Comparison of ENCODE assay signal across 25 mouse cellular contexts in genomic region chr8:35120612-35121011, GRCm38 (mm10).
DNase-seq lines count a peak whose midpoint lies in the region; ATAC-seq lines count a peak whose summit lies in the region.
"Had no signal": no experiment of that assay in that cellular context is flagged by ENCODE, and none has a peak within 500 bp of the region (broad histone marks: within the 10 kb centered on the region; RNA-seq: fewer than 3 reads in every experiment).

No protein-coding gene starts in this region.

- no peak overlapping the region for H3K27ac ChIP-seq in forebrain, embryonic 11.5 days (ENCODE audit: low read depth, low read length)
- H3K27ac ChIP-seq: embryonic facial prominence, embryonic 15.5 days; forebrain, embryonic 10.5 days; forebrain, embryonic 15.5 days; heart, embryonic 13.5 days; hindbrain, embryonic 12.5 days had no signal

- no peak overlapping the region for H3K4me3 ChIP-seq in forebrain, embryonic 11.5 days (ENCODE audit: low read depth, low read length)
- H3K4me3 ChIP-seq: embryonic facial prominence, embryonic 15.5 days; erythroblast, embryonic 14.5 days; forebrain, embryonic 10.5 days; forebrain, embryonic 15.5 days; heart, embryonic 13.5 days; hindbrain, embryonic 12.5 days had no signal

- DNase-seq in frontal cortex, postnatal 10 days (ENCODE audit: low spot score in 2 of 2), result no peak
- DNase-seq in kidney, adult 9 months, result peak; percentile 19
- no peak for DNase-seq in kidney, postnatal 25 days
- DNase-seq in brain, adult 2 months (ENCODE audit: low read depth, low spot score), result peak; percentile 28
- peak; percentile 5 for DNase-seq in lung, postnatal 14 days
- no peak for DNase-seq in forebrain, embryonic 11.5 days (ENCODE audit: low spot score)
- DNase-seq in cerebellum, postnatal 4 days (ENCODE audit: low spot score in 2 of 2), result no peak
- DNase-seq: adrenal gland, adult 8-10 months; adrenal gland, postnatal 36 days; B cell, adult 2 months; cerebellum, adult 11 months; cerebellum, postnatal 10 days; embryo, embryonic 11 days; gastrocnemius, postnatal 25 days; heart, postnatal 4 days had no signal

- no peak overlapping the region for H3K4me2 ChIP-seq in forebrain, embryonic 11.5 days (ENCODE audit: low read depth, low read length, severe bottlenecking)
- H3K4me2 ChIP-seq: embryonic facial prominence, embryonic 15.5 days; forebrain, embryonic 15.5 days; heart, embryonic 13.5 days; hindbrain, embryonic 12.5 days had no signal

- ATAC-seq in frontal cortex, adult (ENCODE audit: low TSS enrichment), result peak; percentile 31
- ATAC-seq in forebrain, embryonic 11.5 days (replicated peaks; ENCODE audit: low FRiP score), result no peak
- ATAC-seq: CD4-positive, CD25-positive, alpha-beta regulatory T cell, adult 4 months; forebrain, embryonic 15.5 days; hindbrain, embryonic 16.5 days had no signal

- 78% methylated on average over 5 of the region's 5 CpGs for WGBS in forebrain, embryonic 11.5 days

- no peaks in the 10 kb centered on the region for H3K36me3 ChIP-seq in forebrain, embryonic 11.5 days (ENCODE audit: control insufficient read depth, insufficient read depth, low read length)
- H3K36me3 ChIP-seq: embryonic facial prominence, embryonic 15.5 days; forebrain, embryonic 10.5 days; forebrain, embryonic 15.5 days; G1E; heart, embryonic 13.5 days; hindbrain, embryonic 12.5 days had no signal

- peaks cover 3% of the 10 kb centered on the region; the same call in 1 of the 2 replicates for H3K4me1 ChIP-seq in forebrain, embryonic 11.5 days (replicated peaks; ENCODE audit: control insufficient read depth, insufficient read depth, low read length)

- H3K9ac ChIP-seq in forebrain, embryonic 11.5 days (ENCODE audit: low read length), result no peak overlapping the region
- H3K9ac ChIP-seq: embryonic facial prominence, embryonic 15.5 days; forebrain, embryonic 15.5 days; heart, embryonic 13.5 days; hindbrain, embryonic 12.5 days had no signal

- no peaks in the 10 kb centered on the region for H3K9me3 ChIP-seq in forebrain, embryonic 11.5 days (ENCODE audit: control insufficient read depth, low read length)
- H3K9me3 ChIP-seq: embryonic facial prominence, embryonic 15.5 days; forebrain, embryonic 15.5 days had no signal

- no peaks in the 10 kb centered on the region for H3K27me3 ChIP-seq in forebrain, embryonic 11.5 days (ENCODE audit: control insufficient read depth, insufficient read depth, low read length)
- H3K27me3 ChIP-seq: embryonic facial prominence, embryonic 15.5 days; forebrain, embryonic 15.5 days; heart, embryonic 13.5 days; hindbrain, embryonic 12.5 days had no signal

Comparison
In these comparisons a context has a peak if more than half of its experiments do, and no peak if none do; other contexts are left out.
1. DNase-seq: peak in kidney, adult 9 months (single experiment), brain, adult 2 months (single experiment) and lung, postnatal 14 days (single experiment); none in frontal cortex, postnatal 10 days (0 of 2), kidney, postnatal 25 days (0 of 2), forebrain, embryonic 11.5 days (single experiment) and cerebellum, postnatal 4 days (0 of 2).